8 mouse cellular contexts compared by ENCODE assay signal in the genomic region with DNA sequence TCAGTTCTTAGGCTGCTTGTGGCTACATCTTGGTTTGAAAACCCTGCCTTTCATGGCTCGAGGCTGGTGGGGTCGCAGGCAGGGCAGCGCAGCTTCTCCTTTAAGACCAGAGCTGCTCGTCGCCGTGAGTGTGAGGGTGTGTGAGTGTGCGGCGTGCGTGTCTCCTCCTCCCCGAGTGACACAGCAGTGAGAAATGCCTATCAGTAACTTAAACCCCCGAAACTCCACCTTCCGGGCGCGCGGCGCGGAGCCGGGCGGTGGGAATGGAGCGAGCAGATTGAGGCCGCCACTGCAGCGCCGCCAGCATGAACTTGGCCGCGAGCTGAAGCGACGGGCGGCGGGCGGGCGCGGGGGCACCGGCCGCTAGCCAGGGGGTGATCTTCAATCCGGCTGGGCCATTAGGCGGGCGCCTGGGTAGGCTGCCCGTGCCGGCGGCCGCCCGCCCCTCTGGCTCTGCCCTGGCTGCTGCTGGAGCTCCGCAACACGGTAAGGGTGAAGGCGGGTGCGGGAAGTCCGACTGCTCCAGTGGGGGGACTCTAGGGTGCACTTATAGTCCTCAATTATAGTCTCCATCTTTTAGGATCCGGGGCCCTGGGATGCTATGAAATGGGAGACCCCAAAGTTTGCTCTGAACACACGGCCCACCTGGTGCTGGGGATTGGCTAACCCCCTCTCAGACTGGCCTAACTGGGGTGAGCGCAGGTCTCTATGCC. TPM values are rescaled to one million over a fixed set of nuclear protein-coding genes. Genes with fewer than 3 reads are reported as not detected.
DNase-seq lines count a peak whose midpoint lies in the region; ATAC-seq and TF ChIP-seq lines count a peak whose summit lies in the region.

Mamld1 (plus strand) TSS at position 393 of the 713 bp plus-strand sequence.

- H3K79me2 ChIP-seq in liver, adult 2 months (ENCODE audit: control insufficient read depth, insufficient read depth, low read length): no peaks in the 10 kb centered on the region

- peak; percentile 72 for ATAC-seq in forebrain, embryonic 13.5 days
- peak; percentile 75 for ATAC-seq in heart, embryonic 15.5 days (replicated peaks; ENCODE audit: insufficient number of reproducible peaks, insufficient read depth, low FRiP score, low read depth)
- ATAC-seq in midbrain, embryonic 16.5 days: peak; percentile 88

- no peak for TF ChIP-seq CTCF in liver, adult 2 months (IDR thresholded peaks at IDR 0.05; ENCODE audit: low read depth, low read length)

- peak within 1 kb of the TSS; percentile 74 for H3K9ac ChIP-seq in forebrain, embryonic 13.5 days
- peak within 1 kb of the TSS; percentile 65 for H3K9ac ChIP-seq in heart, embryonic 15.5 days
- H3K9ac ChIP-seq in liver, adult 2 months (ENCODE audit: low read depth, low read length): peak within 1 kb of the TSS; percentile 66
- peak within 1 kb of the TSS; percentile 69 for H3K9ac ChIP-seq in midbrain, embryonic 16.5 days (ENCODE audit: low read depth, low read length)

- H3K36me3 ChIP-seq in forebrain, embryonic 13.5 days (ENCODE audit: poor library complexity, severe bottlenecking): no peaks in the 10 kb centered on the region
- no peaks in the 10 kb centered on the region for H3K36me3 ChIP-seq in heart, embryonic 15.5 days
- no peaks in the 10 kb centered on the region for H3K36me3 ChIP-seq in liver, adult 2 months (ENCODE audit: control insufficient read depth, insufficient read depth, low read length)
- no peaks in the 10 kb centered on the region for H3K36me3 ChIP-seq in midbrain, embryonic 16.5 days (ENCODE audit: control insufficient read depth, insufficient read depth, low read length)

- peak within 1 kb of the TSS; percentile 69 for H3K4me2 ChIP-seq in forebrain, embryonic 13.5 days
- H3K4me2 ChIP-seq in heart, embryonic 15.5 days: peak within 1 kb of the TSS; percentile 80
- H3K4me2 ChIP-seq in midbrain, embryonic 16.5 days (ENCODE audit: low read length): peak within 1 kb of the TSS; percentile 69

- H3K4me3 ChIP-seq in forebrain, embryonic 13.5 days: peak within 1 kb of the TSS; percentile 54
- peak within 1 kb of the TSS; percentile 60 for H3K4me3 ChIP-seq in heart, embryonic 15.5 days
- H3K4me3 ChIP-seq in liver, adult 2 months (ENCODE audit: insufficient read depth, low read depth, low read length): peak within 1 kb of the TSS; percentile 70
- H3K4me3 ChIP-seq in midbrain, embryonic 16.5 days (ENCODE audit: low read depth, low read length): peak within 1 kb of the TSS; percentile 57

- H3K27me3 ChIP-seq in forebrain, embryonic 13.5 days: no peaks in the 10 kb centered on the region
- H3K27me3 ChIP-seq in heart, embryonic 15.5 days: peaks cover 5% of the 10 kb centered on the region; the same call in 1 of the 2 replicates
- 0 out of 2 replicates have a peak, but pooled peaks cover 2% of the 10 kb centered on the region for H3K27me3 ChIP-seq in liver, adult 2 months (ENCODE audit: control insufficient read depth, insufficient read depth, low read length)
- H3K27me3 ChIP-seq in midbrain, embryonic 16.5 days (ENCODE audit: control insufficient read depth, insufficient read depth, low read depth, low read length): no peaks in the 10 kb centered on the region

- peak within 1 kb of the TSS; percentile 90 for H3K27ac ChIP-seq in forebrain, embryonic 13.5 days
- peak within 1 kb of the TSS; percentile 64 for H3K27ac ChIP-seq in heart, embryonic 15.5 days
- H3K27ac ChIP-seq in liver, adult 2 months (replicated peaks; ENCODE audit: insufficient read depth, low read depth, low read length): no peak within 1 kb of the TSS
- peak within 1 kb of the TSS; percentile 78 for H3K27ac ChIP-seq in midbrain, embryonic 16.5 days (ENCODE audit: low read length)

- H3K4me1 ChIP-seq in forebrain, embryonic 13.5 days: peaks cover 14% of the 10 kb centered on the region; the same call in 1 of the 2 replicates
- peaks cover 11% of the 10 kb centered on the region; the same call in 1 of the 2 replicates for H3K4me1 ChIP-seq in heart, embryonic 15.5 days (replicated peaks)
- peaks cover 8% of the 10 kb centered on the region; the same call in 1 of the 2 replicates for H3K4me1 ChIP-seq in liver, adult 2 months (ENCODE audit: control insufficient read depth, insufficient read depth, low read length)
- 0 out of 2 replicates have a peak, but pooled peaks cover 3% of the 10 kb centered on the region for H3K4me1 ChIP-seq in midbrain, embryonic 16.5 days (ENCODE audit: control insufficient read depth, insufficient read depth, low read length)

- 19% methylated on average over 48 of the region's 50 CpGs for WGBS in forebrain, embryonic 13.5 days
- WGBS in heart, embryonic 15.5 days: 18% methylated on average over 50 of the region's 50 CpGs
- under 1% methylated on average over 48 of the region's 50 CpGs for WGBS in liver, adult 2 months
- WGBS in midbrain, embryonic 16.5 days: 20% methylated on average over 42 of the region's 50 CpGs

- 0 out of 2 replicates have a peak, but pooled peaks have one; percentile 9 for TF ChIP-seq POLR2A in liver, adult 2 months (IDR thresholded peaks at IDR 0.05; ENCODE audit: extremely low read depth, insufficient read depth, low read length)

- H3K9me3 ChIP-seq in forebrain, embryonic 13.5 days (replicated peaks): no peaks in the 10 kb centered on the region
- no peaks in the 10 kb centered on the region for H3K9me3 ChIP-seq in heart, embryonic 15.5 days (replicated peaks)
- H3K9me3 ChIP-seq in midbrain, embryonic 16.5 days (replicated peaks; ENCODE audit: control insufficient read depth, low read length, poor library complexity, severe bottlenecking): no peaks in the 10 kb centered on the region

- DNase-seq in urinary bladder, adult 18-20 months (ENCODE audit: low spot score in 2 of 2): peak; percentile 41 to 53
- no peak for DNase-seq in urinary bladder, postnatal 10 days (ENCODE audit: low spot score)
- peak; percentile 79 for DNase-seq in kidney, postnatal 14 days
- DNase-seq in liver, adult 2 months (ENCODE audit: extremely low read depth, low read depth, low spot score): peak; percentile 27
- DNase-seq in testis, postnatal 14 days (ENCODE audit: low spot score): peak; percentile 45

RNA-seq across cellular contexts. Expression of gene Mamld1, which starts in this region (rescaled TPM):
- polyA plus RNA-seq in forebrain, embryonic 13.5 days (2015; fragmentation: Nextera tagmentation; extraction: Ambion mirVana): 6.4 and 6.8 TPM in 2 replicates
- polyA plus RNA-seq in heart, embryonic 15.5 days (2015; fragmentation: Nextera tagmentation; extraction: Ambion mirVana): 3.7 and 4.5 TPM in 2 replicates
- total RNA-seq in liver, adult 2 months (2014; rRNA removed): 0.27 and 0.37 TPM in 2 replicates
- polyA plus RNA-seq in liver, adult 2 months (2012; rRNA removed): 0.24 and 0.27 TPM in 2 replicates
- 5.8 and 6.0 TPM in 2 replicates for polyA plus RNA-seq in midbrain, embryonic 16.5 days (2015; fragmentation: Nextera tagmentation; extraction: Ambion mirVana)

Comparison
In these comparisons a context has a peak if more than half of its experiments do, and no peak if none do; other contexts are left out.
1. Peak in DNase-seq, H3K4me3 ChIP-seq and H3K9ac ChIP-seq in liver, adult 2 months; RNA of the gene not detected or under 1 TPM.